Mouse (Mus musculus): ENCODE results near the gene Il15.

DNA sequence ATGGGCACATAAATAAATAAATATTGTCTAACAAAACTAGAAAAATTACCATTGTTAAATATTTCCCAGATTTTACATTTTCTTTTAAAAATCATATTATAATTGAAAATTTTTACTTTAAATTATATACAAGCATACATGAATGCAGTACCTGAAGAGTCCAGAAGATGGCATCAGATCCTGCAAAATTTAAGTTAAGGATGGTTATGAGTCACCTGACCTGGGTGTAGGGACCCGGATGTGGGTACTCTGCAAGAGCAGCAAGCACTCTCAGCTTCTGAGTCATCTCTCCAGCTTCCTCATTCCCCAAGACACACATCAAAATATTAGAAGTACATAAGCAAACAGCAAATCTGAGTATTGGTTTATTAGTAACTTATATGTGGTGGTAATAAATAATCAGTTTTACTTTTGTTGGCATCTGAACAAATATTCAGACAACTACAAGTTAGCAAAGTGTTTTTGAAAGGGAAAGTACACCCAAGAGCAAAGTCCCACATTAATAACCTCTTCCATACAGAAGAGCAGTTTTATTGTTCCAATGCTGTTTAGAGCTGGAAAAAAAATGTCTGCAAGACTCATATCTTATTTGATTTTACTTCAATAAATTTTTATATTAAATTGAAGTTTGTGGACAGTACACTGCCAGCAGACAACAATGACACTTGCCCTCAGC, 51.6 kb downstream of the Il15 start:
- TF ChIP-seq CTCF (IDR thresholded peaks at IDR 0.05; ENCODE audit: borderline replicate concordance, extremely low read depth, insufficient read depth, insufficient read length) (peak; percentile 24; the same call in 1 of the 2 replicates), POLR2A (IDR thresholded peaks at IDR 0.05; ENCODE audit: borderline replicate concordance, extremely low read depth, insufficient read depth, insufficient read length, poor library complexity, severe bottlenecking) (no peak)
